Mouse (Mus musculus): Measurements from ENCODE around the gene Cd59a.
"Not testable (repeated sequence)": the region's sequence is repeated elsewhere in the genome, so short reads cannot be mapped to it uniquely, and the experiment has no call there.

GRCm38 (mm10) chr2:104078285-104078684, 17.3 kb upstream of the Cd59a start:
- not testable (repeated sequence) for TF ChIP-seq EP300 (IDR thresholded peaks at IDR 0.05; ENCODE audit: insufficient read depth, low read depth, low read length); POLR2A (IDR thresholded peaks at IDR 0.05; ENCODE audit: insufficient read depth, low read length); CTCF (IDR thresholded peaks at IDR 0.05; ENCODE audit: low read depth, low read length)

All from ES-Bruce4 (cell line).